Mouse (Mus musculus): Measurements from ENCODE around the gene Zfp111.

DNA sequence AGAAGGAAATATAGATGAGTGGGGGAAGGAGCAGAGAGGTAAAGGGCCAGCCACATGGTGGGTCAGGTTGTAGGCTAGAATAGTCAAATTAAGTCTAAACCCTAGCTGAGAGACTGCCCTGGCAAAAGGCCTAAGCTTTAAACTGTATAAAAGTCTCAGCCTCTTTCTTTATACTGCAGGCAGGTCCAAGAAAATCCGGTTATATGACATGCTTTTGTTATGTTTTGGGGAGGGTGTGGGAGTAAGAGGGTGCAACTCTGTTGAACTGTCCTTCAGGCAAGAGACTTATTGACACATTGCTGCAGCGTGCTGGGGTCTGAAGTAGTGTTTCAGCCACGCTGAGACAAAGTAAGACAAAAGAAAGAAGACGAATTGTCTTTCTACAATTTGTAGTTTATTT is 39.1 kb downstream of the Zfp111 start:
- TF ChIP-seq CTCF (IDR thresholded peaks at IDR 0.05; ENCODE audit: extremely low read depth, insufficient read depth, low read length) (no peak), POLR2A (IDR thresholded peaks at IDR 0.05; ENCODE audit: extremely low read depth, insufficient read depth, low read length) (no peak)

All from cortical plate, adult 2 months (tissue).